Mouse (Mus musculus) liver, embryonic 14.5 days (tissue): ENCODE data around the gene Dnah8.
A peak's percentile ranks its signal among the peaks of the same experiment; 100 is the strongest.

Experiments used
- CTCF ChIP-seq: IDR thresholded peaks from 2 replicates; pipeline ENCODE4 v1.5.1; 2016; ENCODE audit warnings: antibody characterized with exemption, low read depth, control low read depth
- EP300 ChIP-seq: IDR thresholded peaks from 2 replicates; pipeline ENCODE4 v1.6.1; 2016; ENCODE audit warnings: antibody characterized with exemption, low read depth

GRCm38 (mm10) chr17:30874276-30874675, 250.1 kb downstream of the Dnah8 start:
- TF ChIP-seq CTCF (peak; percentile 73), EP300 (no peak)
